Comparison of ENCODE assay signal across 8 mouse cellular contexts in the genomic region with DNA sequence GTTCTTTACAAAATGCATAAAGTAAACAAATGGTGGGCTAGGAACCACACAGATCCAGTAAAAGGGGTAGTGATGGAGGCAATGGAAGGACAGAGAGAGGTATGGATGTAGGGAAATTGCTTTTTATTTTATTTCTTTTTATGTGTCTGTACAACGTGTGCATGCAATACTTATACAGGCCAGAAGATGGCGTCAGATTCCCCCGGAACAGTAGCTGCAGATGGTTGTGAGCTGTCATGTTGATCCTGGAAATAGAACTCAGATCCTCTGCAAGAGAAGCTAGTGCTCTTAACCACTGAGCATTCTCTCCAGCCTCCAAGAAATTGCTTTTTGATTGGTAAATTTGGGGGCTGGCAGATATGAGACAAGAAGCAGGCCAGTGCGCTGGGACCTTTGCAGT.
DNase-seq lines count a peak whose midpoint lies in the region; ATAC-seq and TF ChIP-seq lines count a peak whose summit lies in the region.

No protein-coding gene starts in this region.

- DNase-seq in CD4-positive, CD25-positive, alpha-beta regulatory T cell, adult 2 months (ENCODE audit: low read depth, low spot score) = peak; percentile 36
- DNase-seq in kidney, postnatal 10 days = peak; percentile 54
- no peak for DNase-seq in kidney, postnatal 14 days
- peak; percentile 49 for DNase-seq in induced T-regulatory cell, adult 2 months (ENCODE audit: low read depth)
- no peak for DNase-seq in gastrocnemius, adult 8-10 months (ENCODE audit: low spot score in 2 of 2)

- ATAC-seq in CD4-positive, CD25-positive, alpha-beta regulatory T cell, adult 4 months = no peak
- no peak for ATAC-seq in megakaryocyte progenitor cell, adult 5-6 weeks (replicated peaks; ENCODE audit: poor library complexity)

- no peaks in the 10 kb centered on the region for H3K9me3 ChIP-seq in E14TG2a.4 (ENCODE audit: low read length)

- H3K27me3 ChIP-seq in E14TG2a.4 (ENCODE audit: insufficient read depth, low read length) = peaks cover 11% of the 10 kb centered on the region

- peak; percentile 74 for TF ChIP-seq CTCF in E14TG2a.4 (conservative IDR thresholded peaks at IDR 0.05; ENCODE audit: low read length)

- H3K4me1 ChIP-seq in E14TG2a.4 (replicated peaks; ENCODE audit: low read depth, low read length) = no peaks in the 10 kb centered on the region

- no peak overlapping the region for H3K4me3 ChIP-seq in E14TG2a.4 (replicated peaks; ENCODE audit: low read length)

- no peaks in the 10 kb centered on the region for H3K36me3 ChIP-seq in E14TG2a.4 (ENCODE audit: insufficient read depth, low read length)

Comparison
In these comparisons a context has a peak if more than half of its experiments do, and no peak if none do; other contexts are left out.
1. DNase-seq: peak in CD4-positive, CD25-positive, alpha-beta regulatory T cell, adult 2 months (single experiment), kidney, postnatal 10 days (single experiment) and induced T-regulatory cell, adult 2 months (single experiment); none in kidney, postnatal 14 days (single experiment) and gastrocnemius, adult 8-10 months (0 of 2).